Mouse (Mus musculus): ENCODE measurements at regions not wholly inside any gene's neighbourhood (a gene's known extent, or its start where the extent isn't known, plus 50 kb on each side); places are given as distances from the start of the nearest gene placed in this dataset.

GRCm38 (mm10) chr14:45920783-45921182 lies 262.8 kb upstream of the Ddhd1 start:
- no peak for TF ChIP-seq POLR2A (IDR thresholded peaks at IDR 0.05; ENCODE audit: insufficient read length, low read depth)
- no peak for TF ChIP-seq MAX (IDR thresholded peaks at IDR 0.05; ENCODE audit: low read depth)
- no peak for TF ChIP-seq MYOD1 (IDR thresholded peaks at IDR 0.05; ENCODE audit: control insufficient read depth in 1 of 3, insufficient read length in 2 of 3, low read depth in 2 of 3)
- no peak for TF ChIP-seq CEBPB (IDR thresholded peaks at IDR 0.05; ENCODE audit: insufficient read depth, poor library complexity, severe bottlenecking)
- no peak for TF ChIP-seq POLR2AphosphoS2 (IDR thresholded peaks at IDR 0.05; ENCODE audit: insufficient read length, low read depth)
- TF ChIP-seq SRF (IDR thresholded peaks at IDR 0.05; ENCODE audit: control insufficient read depth, insufficient read length, low read depth): no peak
- no peak for TF ChIP-seq MYOG (IDR thresholded peaks at IDR 0.05; ENCODE audit: control insufficient read depth in 1 of 3, insufficient read depth in 1 of 3, insufficient read length in 2 of 3, low read depth in 2 of 3)
- TF ChIP-seq USF1 (IDR thresholded peaks at IDR 0.05; ENCODE audit: low read depth): no peak
- no peak for TF ChIP-seq TCF12 (IDR thresholded peaks at IDR 0.05; ENCODE audit: insufficient read depth, poor library complexity, severe bottlenecking)
- no peak for TF ChIP-seq TCF3 (IDR thresholded peaks at IDR 0.05; ENCODE audit: insufficient read length, low read depth)

All from myocyte (in vitro differentiated cells).